Mouse (Mus musculus): ENCODE measurements at regions not wholly inside any gene's neighbourhood (a gene's known extent, or its start where the extent isn't known, plus 50 kb on each side); places are given as distances from the start of the nearest gene placed in this dataset.

GRCm38 (mm10) chr14:16943531-16943930 lies 124.6 kb upstream of the Rarb start:
- peak; percentile 10; the same call in 1 of the 2 replicates for ATAC-seq (ENCODE audit: insufficient number of reproducible peaks, low FRiP score, low TSS enrichment)

GRCm38 (mm10) chr14:16927136-16927535 lies 108.2 kb upstream of the Rarb start:
- no peak for ATAC-seq (ENCODE audit: insufficient number of reproducible peaks, low FRiP score, low TSS enrichment)

GRCm38 (mm10) chr14:16901534-16902147 lies 82.7 kb upstream of the Rarb start:
- ATAC-seq (ENCODE audit: insufficient number of reproducible peaks, low FRiP score, low TSS enrichment): no peak

GRCm38 (mm10) chr14:16897747-16898544 lies 79.0 kb upstream of the Rarb start:
- ATAC-seq (ENCODE audit: insufficient number of reproducible peaks, low FRiP score, low TSS enrichment): no peak

GRCm38 (mm10) chr14:16896974-16897373 lies 78.0 kb upstream of the Rarb start:
- no peak for ATAC-seq (ENCODE audit: insufficient number of reproducible peaks, low FRiP score, low TSS enrichment)

GRCm38 (mm10) chr14:16881249-16881648 lies 62.3 kb upstream of the Rarb start:
- no peak for ATAC-seq (ENCODE audit: insufficient number of reproducible peaks, low FRiP score, low TSS enrichment)

- ATAC-seq (ENCODE audit: insufficient number of reproducible peaks, low FRiP score, low TSS enrichment): no peak
These were observed 50.3 kb upstream of the Rarb start for GRCm38 (mm10) chr14:16869221-16869620.

Data from cerebellum, adult (tissue).